In the genomic region with DNA sequence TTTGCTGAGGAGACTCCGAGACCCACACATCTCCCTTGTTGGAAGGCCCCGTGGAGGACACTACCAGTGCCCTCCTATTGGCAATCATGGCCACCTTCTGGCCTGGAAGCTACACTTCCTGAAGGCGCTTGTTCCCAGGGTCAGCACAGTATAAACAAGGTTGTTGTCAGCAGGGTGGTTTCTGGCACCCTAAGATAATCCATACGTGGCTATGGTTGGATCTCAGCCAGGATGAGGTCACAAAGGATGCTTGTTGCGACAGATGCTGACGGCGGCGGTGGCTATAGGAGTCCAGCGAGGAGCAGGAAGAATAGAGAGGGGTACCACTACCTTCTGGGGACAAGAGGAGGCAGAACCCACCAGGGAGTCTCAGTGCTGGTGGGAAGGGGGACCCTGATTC, we compare ENCODE assay signal across 9 mouse cellular contexts. TPM values are rescaled to one million over a fixed set of nuclear protein-coding genes. Genes with fewer than 3 reads are reported as not detected.
DNase-seq lines count a peak whose midpoint lies in the region; ATAC-seq and TF ChIP-seq lines count a peak whose summit lies in the region.
"Had no signal": no experiment of that assay in that cellular context is flagged by ENCODE, and none has a peak within 500 bp of the region (broad histone marks: within the 10 kb centered on the region; RNA-seq: fewer than 3 reads in every experiment).

No protein-coding gene starts in this region.

- no peaks in the 10 kb centered on the region for H3K36me3 ChIP-seq in kidney, embryonic 15.5 days
- H3K36me3 ChIP-seq in spleen, adult 2 months (ENCODE audit: control insufficient read depth, insufficient read depth, low read length): no peaks in the 10 kb centered on the region; the same call in 1 of the 2 replicates
- no peaks in the 10 kb centered on the region for H3K36me3 ChIP-seq in midbrain, embryonic 15.5 days (replicated peaks)
- H3K36me3 ChIP-seq: embryonic facial prominence, embryonic 15.5 days had no signal

- TF ChIP-seq POLR2A in brain, embryonic 14.5 days (IDR thresholded peaks at IDR 0.05; ENCODE audit: borderline replicate concordance, extremely low read depth, insufficient read depth, insufficient read length, poor library complexity, severe bottlenecking): no peak
- no peak for TF ChIP-seq POLR2A in spleen, adult 2 months (IDR thresholded peaks at IDR 0.05; ENCODE audit: low read depth, low read length)

- H3K4me2 ChIP-seq in kidney, embryonic 15.5 days: no peak overlapping the region
- no peak overlapping the region for H3K4me2 ChIP-seq in midbrain, embryonic 15.5 days
- H3K4me2 ChIP-seq: embryonic facial prominence, embryonic 15.5 days had no signal

- H3K4me3 ChIP-seq in kidney, embryonic 15.5 days (replicated peaks): no peak overlapping the region
- no peak overlapping the region for H3K4me3 ChIP-seq in spleen, adult 2 months (ENCODE audit: extremely low read depth, insufficient read depth, insufficient read length)
- H3K4me3 ChIP-seq in midbrain, embryonic 15.5 days: no peak overlapping the region
- H3K4me3 ChIP-seq: embryonic facial prominence, embryonic 15.5 days had no signal

- H3K9ac ChIP-seq in kidney, embryonic 15.5 days: no peak overlapping the region
- H3K9ac ChIP-seq in midbrain, embryonic 15.5 days: no peak overlapping the region
- H3K9ac ChIP-seq: embryonic facial prominence, embryonic 15.5 days had no signal

- TF ChIP-seq CTCF in brain, embryonic 14.5 days (IDR thresholded peaks at IDR 0.05; ENCODE audit: borderline replicate concordance, extremely low read depth, insufficient read depth, insufficient read length): no peak
- TF ChIP-seq CTCF in spleen, adult 2 months (IDR thresholded peaks at IDR 0.05; ENCODE audit: extremely low read depth, insufficient read depth, insufficient read length, insufficient replicate concordance): no peak

- H3K27ac ChIP-seq in kidney, embryonic 15.5 days: peak overlapping the region; percentile 79
- peak overlapping the region; percentile 94 for H3K27ac ChIP-seq in spleen, adult 2 months (ENCODE audit: insufficient read depth, low read length)
- H3K27ac ChIP-seq in midbrain, embryonic 15.5 days: no peak overlapping the region
- H3K27ac ChIP-seq: embryonic facial prominence, embryonic 15.5 days had no signal

- intact Hi-C loops in left cerebral cortex, postnatal 36 days (cut with DNase I): no loop called here

- DNase-seq in kidney, postnatal 14 days: no peak
- peak; percentile 23 for DNase-seq in brain, embryonic 14.5 days (ENCODE audit: low read depth)
- peak; percentile 40 for DNase-seq in liver
- DNase-seq in spleen, adult 2 months (ENCODE audit: low read depth in 1 of 2, low spot score in 2 of 2): no peak
- no peak for DNase-seq in ovary, postnatal 14 days (ENCODE audit: low spot score)
- DNase-seq in left cerebral cortex, postnatal 36 days (ENCODE audit: low spot score in 2 of 2): no peak

- no peaks in the 10 kb centered on the region for H3K9me3 ChIP-seq in kidney, embryonic 15.5 days (replicated peaks)
- no peaks in the 10 kb centered on the region for H3K9me3 ChIP-seq in midbrain, embryonic 15.5 days
- H3K9me3 ChIP-seq: embryonic facial prominence, embryonic 15.5 days had no signal

- WGBS in kidney, embryonic 15.5 days: 68% methylated on average over 9 of the region's 9 CpGs
- WGBS in spleen, adult 2 months: 76% methylated on average over 9 of the region's 9 CpGs
- WGBS in midbrain, embryonic 15.5 days: 71% methylated on average over 9 of the region's 9 CpGs

- no peaks in the 10 kb centered on the region for H3K27me3 ChIP-seq in kidney, embryonic 15.5 days
- H3K27me3 ChIP-seq in spleen, adult 2 months (ENCODE audit: control insufficient read depth, insufficient read depth, low read length): no peaks in the 10 kb centered on the region
- no peaks in the 10 kb centered on the region for H3K27me3 ChIP-seq in midbrain, embryonic 15.5 days (replicated peaks)
- H3K27me3 ChIP-seq: embryonic facial prominence, embryonic 15.5 days had no signal

- ATAC-seq in kidney, embryonic 15.5 days (replicated peaks; ENCODE audit: low FRiP score): no peak
- ATAC-seq in midbrain, embryonic 15.5 days (replicated peaks): no peak

- peaks cover 65% of the 10 kb centered on the region for H3K4me1 ChIP-seq in kidney, embryonic 15.5 days
- H3K4me1 ChIP-seq in spleen, adult 2 months (ENCODE audit: control insufficient read depth, insufficient read depth, insufficient read length): peaks cover 18% of the 10 kb centered on the region; the same call in 1 of the 2 replicates
- H3K4me1 ChIP-seq in midbrain, embryonic 15.5 days: peaks cover 24% of the 10 kb centered on the region

RNA-seq across cellular contexts. Expression of a gene that starts 4.5 kb away (rescaled TPM):
- polyA plus RNA-seq in kidney, embryonic 15.5 days (2015; fragmentation: Nextera tagmentation; extraction: Ambion mirVana): 127 and 128 TPM in 2 replicates
- 31.1 and 76.6 TPM in 2 replicates for polyA plus RNA-seq in brain, embryonic 14.5 days (2012; rRNA removed)
- polyA plus RNA-seq in spleen, adult 2 months (2012; rRNA removed): 61.6 and 68.4 TPM in 2 replicates
- total RNA-seq in left cerebral cortex, postnatal 36 days (2021): 1 to 10 TPM in 1 of 2 experiments, under 1 TPM in 1; 0.39 to 1.3 TPM
- 15.3 and 19.7 TPM in 2 replicates for polyA plus RNA-seq in midbrain, embryonic 15.5 days (2015; fragmentation: Nextera tagmentation; extraction: Ambion mirVana)

RNA-seq across cellular contexts. Expression of a gene that starts 4.7 kb away (rescaled TPM):
- 3.9 and 6.7 TPM in 2 replicates for polyA plus RNA-seq in kidney, embryonic 15.5 days (2015; fragmentation: Nextera tagmentation; extraction: Ambion mirVana)
- polyA plus RNA-seq in brain, embryonic 14.5 days (2012; rRNA removed): 4.5 and 6.7 TPM in 2 replicates
- 18.5 and 19.2 TPM in 2 replicates for polyA plus RNA-seq in spleen, adult 2 months (2012; rRNA removed)
- 1 to 10 TPM; 5.4 to 7.2 TPM for total RNA-seq in left cerebral cortex, postnatal 36 days (2021)
- 4.9 and 5.4 TPM in 2 replicates for polyA plus RNA-seq in midbrain, embryonic 15.5 days (2015; fragmentation: Nextera tagmentation; extraction: Ambion mirVana)

RNA-seq across cellular contexts. Expression of a gene that starts 18.6 kb away (rescaled TPM):
- 310 and 329 TPM in 2 replicates for polyA plus RNA-seq in kidney, embryonic 15.5 days (2015; fragmentation: Nextera tagmentation; extraction: Ambion mirVana)
- 31.8 and 61.9 TPM in 2 replicates for polyA plus RNA-seq in brain, embryonic 14.5 days (2012; rRNA removed)
- polyA plus RNA-seq in spleen, adult 2 months (2012; rRNA removed): 11.6 and 14.1 TPM in 2 replicates
- 1 to 10 TPM in 1 of 2 experiments, under 1 TPM in 1; 0.66 to 1.5 TPM for total RNA-seq in left cerebral cortex, postnatal 36 days (2021)
- polyA plus RNA-seq in midbrain, embryonic 15.5 days (2015; fragmentation: Nextera tagmentation; extraction: Ambion mirVana): 29.4 and 32.8 TPM in 2 replicates

RNA-seq across cellular contexts. Expression of a gene that starts 20.9 kb away (rescaled TPM):
- 0.54 and 0.91 TPM in 2 replicates for polyA plus RNA-seq in kidney, embryonic 15.5 days (2015; fragmentation: Nextera tagmentation; extraction: Ambion mirVana)
- polyA plus RNA-seq in brain, embryonic 14.5 days (2012; rRNA removed): 0.11 and 1.2 TPM in 2 replicates
- 0.25 TPM in 1 of 2 replicates, not detected in the other for polyA plus RNA-seq in spleen, adult 2 months (2012; rRNA removed)
- 1 to 10 TPM; 1.4 to 2.2 TPM for total RNA-seq in left cerebral cortex, postnatal 36 days (2021)
- polyA plus RNA-seq in midbrain, embryonic 15.5 days (2015; fragmentation: Nextera tagmentation; extraction: Ambion mirVana): 0.98 and 1.4 TPM in 2 replicates

RNA-seq across cellular contexts. Expression of a gene that starts 20.9 kb away (rescaled TPM):
- 78.0 and 80.5 TPM in 2 replicates for polyA plus RNA-seq in kidney, embryonic 15.5 days (2015; fragmentation: Nextera tagmentation; extraction: Ambion mirVana)
- 12.9 and 13.6 TPM in 2 replicates for polyA plus RNA-seq in brain, embryonic 14.5 days (2012; rRNA removed)
- 188 and 245 TPM in 2 replicates for polyA plus RNA-seq in spleen, adult 2 months (2012; rRNA removed)
- total RNA-seq in left cerebral cortex, postnatal 36 days (2021): 10 to 100 TPM; 10.1 to 10.2 TPM
- polyA plus RNA-seq in midbrain, embryonic 15.5 days (2015; fragmentation: Nextera tagmentation; extraction: Ambion mirVana): 15.8 and 18.4 TPM in 2 replicates

Comparison
In these comparisons a context has a peak if more than half of its experiments do, and no peak if none do; other contexts are left out.
1. DNase-seq: peak in brain, embryonic 14.5 days (single experiment) and liver (single experiment); none in kidney, postnatal 14 days (single experiment), spleen, adult 2 months (0 of 2), ovary, postnatal 14 days (single experiment) and left cerebral cortex, postnatal 36 days (0 of 2).